Mouse (Mus musculus): ENCODE data around the gene Dmap1.

The Dmap1 gene

GRCm38 (mm10) chr4:117681931-117682461 lies at the start of gene Dmap1:
TSS of gene Dmap1 (minus strand) at chr4:117682273.
- DNase-seq (ENCODE audit: low read depth): peak; percentile 70

- DNase-seq (ENCODE audit: low read depth): no peak
Observed at GRCm38 (mm10) chr4:117724112-117724511, 42.0 kb upstream of the Dmap1 start, which contains the start of gene Gm12845. TSS of gene Gm12845 (plus strand) at chr4:117724412.

- no peak for DNase-seq (ENCODE audit: low read depth)
Observed at GRCm38 (mm10) chr4:117713303-117714098, 31.4 kb upstream of the Dmap1 start.

GRCm38 (mm10) chr4:117712314-117712713 lies 30.2 kb upstream of the Dmap1 start:
- no peak for DNase-seq (ENCODE audit: low read depth)

GRCm38 (mm10) chr4:117708780-117709550 lies 26.9 kb upstream of the Dmap1 start:
- no peak for DNase-seq (ENCODE audit: low read depth)

GRCm38 (mm10) chr4:117705361-117705760 lies 23.3 kb upstream of the Dmap1 start:
- peak; percentile 42 for DNase-seq (ENCODE audit: low read depth)

- no peak for DNase-seq (ENCODE audit: low read depth)
Observed at GRCm38 (mm10) chr4:117686354-117686753, 4.3 kb upstream of the Dmap1 start.

GRCm38 (mm10) chr4:117683048-117683768 lies 1.1 kb upstream of the Dmap1 start:
- DNase-seq (ENCODE audit: low read depth): no peak

GRCm38 (mm10) chr4:117682463-117682862 lies 390 bp upstream of the Dmap1 start:
- DNase-seq (ENCODE audit: low read depth): no peak

GRCm38 (mm10) chr4:117680963-117681362 lies 1.1 kb downstream of the Dmap1 start:
- DNase-seq (ENCODE audit: low read depth): no peak

GRCm38 (mm10) chr4:117676903-117677302 lies 5.2 kb downstream of the Dmap1 start:
- DNase-seq (ENCODE audit: low read depth): peak; percentile 73

GRCm38 (mm10) chr4:117673901-117674300 lies 8.2 kb downstream of the Dmap1 start:
- DNase-seq (ENCODE audit: low read depth): no peak

- no peak for DNase-seq (ENCODE audit: low read depth)
Observed at GRCm38 (mm10) chr4:117672042-117672441, 10.0 kb downstream of the Dmap1 start.

- DNase-seq (ENCODE audit: low read depth): no peak
Observed at GRCm38 (mm10) chr4:117669874-117670273, 12.2 kb downstream of the Dmap1 start.

GRCm38 (mm10) chr4:117666054-117666453 lies 16.0 kb downstream of the Dmap1 start:
- DNase-seq (ENCODE audit: low read depth): no peak

- no peak for DNase-seq (ENCODE audit: low read depth)
Observed at GRCm38 (mm10) chr4:117665531-117665930, 16.5 kb downstream of the Dmap1 start.

GRCm38 (mm10) chr4:117664411-117665137 lies 17.5 kb downstream of the Dmap1 start:
- no peak for DNase-seq (ENCODE audit: low read depth)

GRCm38 (mm10) chr4:117660001-117660400 lies 22.1 kb downstream of the Dmap1 start:
- no peak for DNase-seq (ENCODE audit: low read depth)

GRCm38 (mm10) chr4:117658582-117659444 lies 23.3 kb downstream of the Dmap1 start:
- no peak for DNase-seq (ENCODE audit: low read depth)

GRCm38 (mm10) chr4:117657646-117658045 lies 24.4 kb downstream of the Dmap1 start:
- no peak for DNase-seq (ENCODE audit: low read depth)

Measured in c-Kit-positive CD71-negative TER-119-negative erythroid progenitor cells, embryonic 14.5 days (primary cell).